Mouse (Mus musculus): Measurements from ENCODE around the gene Mgat1.

GRCm38 (mm10) chr11:49252048-49252447 is 8.1 kb downstream of the Mgat1 start:
- TF ChIP-seq POLR2A (IDR thresholded peaks at IDR 0.05; ENCODE audit: borderline replicate concordance, extremely low read depth, insufficient read depth, insufficient read length, poor library complexity, severe bottlenecking): no peak
- TF ChIP-seq CTCF (IDR thresholded peaks at IDR 0.05; ENCODE audit: borderline replicate concordance, extremely low read depth, insufficient read depth, insufficient read length): no peak

Measured in brain, embryonic 14.5 days (tissue).